Mouse (Mus musculus): ENCODE results near the gene Psen2. TPM values are rescaled to one million over a fixed set of nuclear protein-coding genes. Genes with fewer than 3 reads are reported as not detected.

The Psen2 gene
- total RNA-seq, 1 experiment: 13.6 TPM

- no peak overlapping the region for H3K9ac ChIP-seq (ENCODE audit: insufficient read depth, low read depth, low read length, poor library complexity, severe bottlenecking)
- no peak overlapping the region for H3K27ac ChIP-seq (ENCODE audit: insufficient read depth, low read depth, low read length, poor library complexity, severe bottlenecking)
- no peak overlapping the region for H3K4me3 ChIP-seq (ENCODE audit: insufficient read depth in 1 of 2, low read depth in 1 of 2, low read length in 2 of 2, poor library complexity in 1 of 2, severe bottlenecking in 1 of 2)
- in situ Hi-C loops (cut with MboI; ENCODE audit: low sequenced_read_pairs in 2 of 2, unreplicated experiment in 2 of 2): no loop called here
- no peak for TF ChIP-seq MAFK (IDR thresholded peaks at IDR 0.05; ENCODE audit: insufficient read depth, low read depth, low read length)
- H3K4me1 ChIP-seq (ENCODE audit: control insufficient read depth in 2 of 2, insufficient read depth in 2 of 2, low read length in 2 of 2, poor library complexity in 1 of 2): peaks cover 0 to 2% of the 10 kb centered on the region in 2 experiments; a peak in 1 of 4 replicates
- no peaks in the 10 kb centered on the region for H3K9me3 ChIP-seq (ENCODE audit: control insufficient read depth, insufficient read depth, low read depth, low read length)
- no peaks in the 10 kb centered on the region for H3K36me3 ChIP-seq (ENCODE audit: control insufficient read depth, insufficient read depth, low read length, poor library complexity, severe bottlenecking)
- DNase-seq (ENCODE audit: low read depth, low spot score): no peak
Measured at GRCm38 (mm10) chr1:180200722-180201121, 62.5 kb downstream of the Psen2 start.

GRCm38 (mm10) chr1:180199715-180200050, 63.6 kb downstream of the Psen2 start:
- Histone ChIP-seq H3K4me3 (ENCODE audit: insufficient read depth in 1 of 2, low read depth in 1 of 2, low read length in 2 of 2, poor library complexity in 1 of 2, severe bottlenecking in 1 of 2) (no peak overlapping the region), H3K4me1 (ENCODE audit: control insufficient read depth in 2 of 2, insufficient read depth in 2 of 2, low read length in 2 of 2, poor library complexity in 1 of 2) (peaks cover 0 to 5% of the 10 kb centered on the region in 2 experiments; a peak in 1 of 4 replicates), H3K9ac (ENCODE audit: insufficient read depth, low read depth, low read length, poor library complexity, severe bottlenecking) (no peak overlapping the region), H3K36me3 (ENCODE audit: control insufficient read depth, insufficient read depth, low read length, poor library complexity, severe bottlenecking) (no peaks in the 10 kb centered on the region), H3K27ac (ENCODE audit: insufficient read depth, low read depth, low read length, poor library complexity, severe bottlenecking) (no peak overlapping the region), H3K9me3 (ENCODE audit: control insufficient read depth, insufficient read depth, low read depth, low read length) (no peaks in the 10 kb centered on the region)
- DNase-seq (ENCODE audit: low read depth, low spot score): no peak
- TF ChIP-seq ZC3H11A (IDR thresholded peaks at IDR 0.05; ENCODE audit: borderline replicate concordance, low read depth, low read length) (no peak), HCFC1 (IDR thresholded peaks at IDR 0.05; ENCODE audit: borderline replicate concordance, insufficient read depth, low read length) (no peak), MAFK (IDR thresholded peaks at IDR 0.05; ENCODE audit: insufficient read depth, low read depth, low read length) (no peak), CHD2 (IDR thresholded peaks at IDR 0.05; ENCODE audit: low read depth, low read length) (no peak)
- in situ Hi-C loops (cut with MboI; ENCODE audit: low sequenced_read_pairs in 2 of 2, unreplicated experiment in 2 of 2): no loop called here

GRCm38 (mm10) chr1:180198959-180199714, 64.1 kb downstream of the Psen2 start, which contains the start of gene Coq8a:
Coq8a (minus strand) TSS chr1:180199602.
- H3K9me3 ChIP-seq (ENCODE audit: control insufficient read depth, insufficient read depth, low read depth, low read length): no peaks in the 10 kb centered on the region
- in situ Hi-C loops (cut with MboI; ENCODE audit: low sequenced_read_pairs in 2 of 2, unreplicated experiment in 2 of 2): no loop called here
- no peaks in the 10 kb centered on the region for H3K36me3 ChIP-seq (ENCODE audit: control insufficient read depth, insufficient read depth, low read length, poor library complexity, severe bottlenecking)
- H3K4me3 ChIP-seq (ENCODE audit: insufficient read depth in 1 of 2, low read depth in 1 of 2, low read length in 2 of 2, poor library complexity in 1 of 2, severe bottlenecking in 1 of 2): no peak within 1 kb of the TSS
- no peak within 1 kb of the TSS for H3K27ac ChIP-seq (ENCODE audit: insufficient read depth, low read depth, low read length, poor library complexity, severe bottlenecking)
- H3K4me1 ChIP-seq (ENCODE audit: control insufficient read depth in 2 of 2, insufficient read depth in 2 of 2, low read length in 2 of 2, poor library complexity in 1 of 2): peaks cover 0 to 7% of the 10 kb centered on the region in 2 experiments; a peak in 1 of 4 replicates
- no peak for DNase-seq (ENCODE audit: low read depth, low spot score)
- no peak within 1 kb of the TSS for H3K9ac ChIP-seq (ENCODE audit: insufficient read depth, low read depth, low read length, poor library complexity, severe bottlenecking)
- no peak for TF ChIP-seq ZNF384 (IDR thresholded peaks at IDR 0.05; ENCODE audit: low read depth, low read length)
- TF ChIP-seq CHD2 (IDR thresholded peaks at IDR 0.05; ENCODE audit: low read depth, low read length): no peak
- TF ChIP-seq MAFK (IDR thresholded peaks at IDR 0.05; ENCODE audit: insufficient read depth, low read depth, low read length): no peak
- TF ChIP-seq HCFC1 (IDR thresholded peaks at IDR 0.05; ENCODE audit: borderline replicate concordance, insufficient read depth, low read length): no peak
- TF ChIP-seq ZC3H11A (IDR thresholded peaks at IDR 0.05; ENCODE audit: borderline replicate concordance, low read depth, low read length): no peak

- TF ChIP-seq CHD2 (IDR thresholded peaks at IDR 0.05; ENCODE audit: low read depth, low read length): no peak
- no peak for TF ChIP-seq MAFK (IDR thresholded peaks at IDR 0.05; ENCODE audit: insufficient read depth, low read depth, low read length)
- no peak for TF ChIP-seq HCFC1 (IDR thresholded peaks at IDR 0.05; ENCODE audit: borderline replicate concordance, insufficient read depth, low read length)
- TF ChIP-seq ZNF384 (IDR thresholded peaks at IDR 0.05; ENCODE audit: low read depth, low read length): no peak
- TF ChIP-seq ZC3H11A (IDR thresholded peaks at IDR 0.05; ENCODE audit: borderline replicate concordance, low read depth, low read length): no peak
- Histone ChIP-seq H3K36me3 (ENCODE audit: control insufficient read depth, insufficient read depth, low read length, poor library complexity, severe bottlenecking) (no peaks in the 10 kb centered on the region), H3K27ac (ENCODE audit: insufficient read depth, low read depth, low read length, poor library complexity, severe bottlenecking) (no peak overlapping the region), H3K9ac (ENCODE audit: insufficient read depth, low read depth, low read length, poor library complexity, severe bottlenecking) (no peak overlapping the region), H3K9me3 (ENCODE audit: control insufficient read depth, insufficient read depth, low read depth, low read length) (no peaks in the 10 kb centered on the region), H3K4me3 (ENCODE audit: insufficient read depth in 1 of 2, low read depth in 1 of 2, low read length in 2 of 2, poor library complexity in 1 of 2, severe bottlenecking in 1 of 2) (no peak overlapping the region), H3K4me1 (ENCODE audit: control insufficient read depth in 2 of 2, insufficient read depth in 2 of 2, low read length in 2 of 2, poor library complexity in 1 of 2) (peaks cover 0 to 7% of the 10 kb centered on the region in 2 experiments; a peak in 1 of 4 replicates)
- DNase-seq (ENCODE audit: low read depth, low spot score): no peak
- in situ Hi-C loops (cut with MboI; ENCODE audit: low sequenced_read_pairs in 2 of 2, unreplicated experiment in 2 of 2): no loop called here
Measured at GRCm38 (mm10) chr1:180197956-180198355, 65.3 kb downstream of the Psen2 start.

All from ES-E14 (cell line).